Mouse (Mus musculus): ENCODE data around the gene Gm5901. TPM values are rescaled to one million over a fixed set of nuclear protein-coding genes. Genes with fewer than 3 reads are reported as not detected.
"Not testable (repeated sequence)": the region's sequence is repeated elsewhere in the genome, so short reads cannot be mapped to it uniquely, and the experiment has no call there.

Gene Gm5901
- polyA plus RNA-seq, 1 experiment, result not detected

- Histone ChIP-seq H3K4me3 (no peak overlapping the region), H3K79me2 (ENCODE audit: control insufficient read depth, insufficient read depth) (no peaks in the 10 kb centered on the region), H3ac (ENCODE audit: control insufficient read depth, insufficient read length) (no peak overlapping the region), H3K27me3 (ENCODE audit: control insufficient read depth, insufficient read depth, insufficient read length) (peaks cover 4% of the 10 kb centered on the region), H3K4me2 (ENCODE audit: low read depth) (no peak overlapping the region), H3K36me3 (ENCODE audit: control insufficient read depth, insufficient read depth) (no peaks in the 10 kb centered on the region)
- TF ChIP-seq POLR2AphosphoS2 (IDR thresholded peaks at IDR 0.05; ENCODE audit: insufficient read length, low read depth) (no peak), USF1 (IDR thresholded peaks at IDR 0.05; ENCODE audit: low read depth) (no peak), MYOD1 (IDR thresholded peaks at IDR 0.05; ENCODE audit: control insufficient read depth in 1 of 3, insufficient read length in 2 of 3, low read depth in 2 of 3) (no peak), CEBPB (IDR thresholded peaks at IDR 0.05; ENCODE audit: insufficient read depth, poor library complexity, severe bottlenecking) (no peak), TCF12 (IDR thresholded peaks at IDR 0.05; ENCODE audit: insufficient read depth, poor library complexity, severe bottlenecking) (no peak), SRF (IDR thresholded peaks at IDR 0.05; ENCODE audit: control insufficient read depth, insufficient read length, low read depth) (no peak), POLR2A (IDR thresholded peaks at IDR 0.05; ENCODE audit: insufficient read length, low read depth) (no peak), REST (IDR thresholded peaks at IDR 0.05; ENCODE audit: insufficient read depth, insufficient read length) (no peak)
Observed at GRCm38 (mm10) chr7:105406322-105406721, 31.5 kb downstream of the Gm5901 start.

DNA sequence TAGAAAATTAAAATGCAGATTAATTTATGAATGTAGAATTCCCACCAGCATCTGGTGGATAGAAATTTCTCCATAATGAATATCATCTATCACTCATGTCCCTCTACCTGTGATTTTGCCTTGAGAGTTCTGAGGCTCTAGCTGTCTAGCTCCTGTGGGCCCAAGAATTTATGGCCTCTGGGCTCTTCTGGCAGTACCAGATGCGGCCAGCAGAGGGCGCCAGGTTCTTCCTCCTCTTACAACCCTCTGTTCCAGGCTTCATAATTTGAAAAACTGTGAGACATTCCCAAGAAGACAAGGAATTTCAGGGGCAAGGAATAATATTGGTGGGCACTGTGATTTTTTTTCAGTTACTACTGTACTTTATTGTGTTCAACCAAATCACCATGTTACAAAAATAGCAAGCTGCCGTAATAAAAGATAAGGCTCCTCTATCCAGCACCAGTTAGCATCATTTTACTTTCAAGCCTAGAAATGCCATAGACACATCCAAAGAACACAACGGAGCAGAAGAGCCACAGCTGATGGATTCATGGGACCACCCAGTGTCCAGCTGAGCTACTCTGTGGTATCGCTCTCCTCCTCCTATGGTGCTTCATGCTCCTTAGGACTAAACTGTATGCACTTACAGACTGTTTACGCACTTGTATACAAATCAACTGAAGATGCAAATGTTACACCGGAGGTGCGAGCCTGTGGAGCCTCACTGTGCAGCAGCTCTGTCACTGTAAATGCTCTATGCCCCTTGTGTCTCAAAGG lies 37.2 kb downstream of the Gm5901 start:
- H3K4me3 ChIP-seq; H3K79me2 ChIP-seq (ENCODE audit: control insufficient read depth, insufficient read depth); H3ac ChIP-seq (ENCODE audit: control insufficient read depth, insufficient read length); H3K36me3 ChIP-seq (ENCODE audit: control insufficient read depth, insufficient read depth); H3K4me2 ChIP-seq (ENCODE audit: low read depth); H3K27me3 ChIP-seq (ENCODE audit: control insufficient read depth, insufficient read depth, insufficient read length): not testable (repeated sequence)

GRCm38 (mm10) chr7:105414385-105414784 lies 39.5 kb downstream of the Gm5901 start:
- no peak for TF ChIP-seq E2F4 (IDR thresholded peaks at IDR 0.05; ENCODE audit: insufficient read depth)
- TF ChIP-seq SRF (IDR thresholded peaks at IDR 0.05; ENCODE audit: control insufficient read depth, insufficient read length, low read depth), result no peak
- TF ChIP-seq REST (IDR thresholded peaks at IDR 0.05; ENCODE audit: insufficient read depth, insufficient read length), result no peak
- TF ChIP-seq MYOG (IDR thresholded peaks at IDR 0.05; ENCODE audit: control insufficient read depth in 1 of 3, insufficient read depth in 1 of 3, insufficient read length in 2 of 3, low read depth in 2 of 3), result no peak
- TF ChIP-seq MAX (IDR thresholded peaks at IDR 0.05; ENCODE audit: low read depth), result no peak
- no peak for TF ChIP-seq USF1 (IDR thresholded peaks at IDR 0.05; ENCODE audit: low read depth)
- no peak for TF ChIP-seq TCF12 (IDR thresholded peaks at IDR 0.05; ENCODE audit: insufficient read depth, poor library complexity, severe bottlenecking)
- no peak for TF ChIP-seq MYOD1 (IDR thresholded peaks at IDR 0.05; ENCODE audit: control insufficient read depth in 1 of 3, insufficient read length in 2 of 3, low read depth in 2 of 3)
- TF ChIP-seq TCF3 (IDR thresholded peaks at IDR 0.05; ENCODE audit: insufficient read length, low read depth), result no peak
- TF ChIP-seq POLR2A (IDR thresholded peaks at IDR 0.05; ENCODE audit: insufficient read length, low read depth), result no peak
- TF ChIP-seq POLR2AphosphoS2 (IDR thresholded peaks at IDR 0.05; ENCODE audit: insufficient read length, low read depth), result no peak
- TF ChIP-seq CEBPB (IDR thresholded peaks at IDR 0.05; ENCODE audit: insufficient read depth, poor library complexity, severe bottlenecking), result no peak
- H3K79me2 ChIP-seq (ENCODE audit: control insufficient read depth, insufficient read depth), result no peaks in the 10 kb centered on the region

GRCm38 (mm10) chr7:105416529-105416928 lies 41.7 kb downstream of the Gm5901 start:
- Histone ChIP-seq H3K36me3 (ENCODE audit: control insufficient read depth, insufficient read depth) (no peaks in the 10 kb centered on the region), H3K27me3 (ENCODE audit: control insufficient read depth, insufficient read depth, insufficient read length) (no peaks in the 10 kb centered on the region), H3K4me3 (no peak overlapping the region), H3K79me2 (ENCODE audit: control insufficient read depth, insufficient read depth) (no peaks in the 10 kb centered on the region), H3K4me2 (ENCODE audit: low read depth) (no peak overlapping the region), H3ac (ENCODE audit: control insufficient read depth, insufficient read length) (no peak overlapping the region)
- TF ChIP-seq POLR2AphosphoS2 (IDR thresholded peaks at IDR 0.05; ENCODE audit: insufficient read length, low read depth), result no peak
- TF ChIP-seq MAX (IDR thresholded peaks at IDR 0.05; ENCODE audit: low read depth), result no peak
- TF ChIP-seq TCF12 (IDR thresholded peaks at IDR 0.05; ENCODE audit: insufficient read depth, poor library complexity, severe bottlenecking), result no peak
- TF ChIP-seq E2F4 (IDR thresholded peaks at IDR 0.05; ENCODE audit: insufficient read depth), result no peak
- no peak for TF ChIP-seq REST (IDR thresholded peaks at IDR 0.05; ENCODE audit: insufficient read depth, insufficient read length)
- TF ChIP-seq USF1 (IDR thresholded peaks at IDR 0.05; ENCODE audit: low read depth), result no peak
- TF ChIP-seq CEBPB (IDR thresholded peaks at IDR 0.05; ENCODE audit: insufficient read depth, poor library complexity, severe bottlenecking), result no peak
- TF ChIP-seq MYOD1 (IDR thresholded peaks at IDR 0.05; ENCODE audit: control insufficient read depth in 1 of 3, insufficient read length in 2 of 3, low read depth in 2 of 3), result no peak
- no peak for TF ChIP-seq SRF (IDR thresholded peaks at IDR 0.05; ENCODE audit: control insufficient read depth, insufficient read length, low read depth)

More at GRCm38 (mm10) chr7:105414385-105414784, 39.5 kb downstream of the Gm5901 start:
- Histone ChIP-seq H3K27me3 (ENCODE audit: control insufficient read depth, insufficient read depth, insufficient read length) (peaks cover 4% of the 10 kb centered on the region), H3K4me3 (no peak overlapping the region), H3K36me3 (ENCODE audit: control insufficient read depth, insufficient read depth) (no peaks in the 10 kb centered on the region), H3ac (ENCODE audit: control insufficient read depth, insufficient read length) (no peak overlapping the region), H3K4me2 (ENCODE audit: low read depth) (no peak overlapping the region)

- Histone ChIP-seq H3ac (ENCODE audit: control insufficient read depth, insufficient read length) (no peak overlapping the region), H3K4me2 (ENCODE audit: low read depth) (no peak overlapping the region), H3K79me2 (ENCODE audit: control insufficient read depth, insufficient read depth) (no peaks in the 10 kb centered on the region), H3K4me3 (no peak overlapping the region), H3K27me3 (ENCODE audit: control insufficient read depth, insufficient read depth, insufficient read length) (no peaks in the 10 kb centered on the region), H3K36me3 (ENCODE audit: control insufficient read depth, insufficient read depth) (no peaks in the 10 kb centered on the region)
- no peak for TF ChIP-seq TCF3 (IDR thresholded peaks at IDR 0.05; ENCODE audit: insufficient read length, low read depth)
Observed at GRCm38 (mm10) chr7:105418106-105418505, 43.3 kb downstream of the Gm5901 start.
